Mouse (Mus musculus): ENCODE results near the gene AI837181.

AI837181 gene

DNA sequence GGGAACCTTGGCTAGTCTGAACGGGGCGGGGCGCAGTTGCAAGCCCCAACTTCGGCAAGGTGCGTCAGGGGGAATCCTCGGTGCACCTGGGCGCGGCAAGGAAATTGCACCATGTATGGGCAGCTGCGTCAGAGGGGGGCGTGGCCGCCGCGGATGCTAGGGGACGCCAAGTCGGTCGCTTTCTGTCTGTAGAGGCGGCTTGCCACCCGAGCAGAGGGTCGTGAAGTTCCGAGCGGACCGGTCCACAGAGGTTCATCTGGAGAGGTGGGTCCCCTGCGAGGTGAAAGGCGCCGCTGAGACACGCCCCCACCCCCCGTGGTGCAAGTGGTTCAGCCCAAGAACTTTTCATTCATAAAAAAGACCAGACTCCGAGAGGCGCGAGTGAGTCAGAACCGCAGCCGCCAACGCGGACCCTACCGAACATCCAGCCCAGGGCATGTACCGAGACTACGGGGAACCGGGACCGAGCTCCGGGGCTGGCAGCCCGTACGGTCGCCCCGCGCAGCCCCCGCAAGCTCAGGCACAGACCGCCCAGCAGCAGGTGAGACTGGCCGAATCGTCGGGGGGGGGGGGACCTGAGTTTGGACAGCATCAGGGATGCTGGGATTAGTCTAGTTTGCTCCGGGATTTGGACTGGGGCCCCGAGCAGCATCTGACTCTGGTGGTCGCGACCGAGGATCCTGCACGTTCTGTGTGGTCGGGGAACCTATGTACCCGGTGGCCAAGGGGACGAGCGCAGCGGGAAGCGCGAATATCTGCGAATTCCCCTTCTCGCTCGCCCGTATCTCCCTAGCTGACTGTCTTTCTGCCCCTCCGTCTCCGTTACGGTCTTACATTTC, 22.8 kb downstream of the AI837181 start, which contains the start of gene Fosl1:
Gene Fosl1, plus strand, starts transcription at position 33 of the 839 bp plus-strand sequence.
- DNase-seq (ENCODE audit: low spot score in 2 of 2): peak in 1 of 2 experiments; percentile 69

DNA sequence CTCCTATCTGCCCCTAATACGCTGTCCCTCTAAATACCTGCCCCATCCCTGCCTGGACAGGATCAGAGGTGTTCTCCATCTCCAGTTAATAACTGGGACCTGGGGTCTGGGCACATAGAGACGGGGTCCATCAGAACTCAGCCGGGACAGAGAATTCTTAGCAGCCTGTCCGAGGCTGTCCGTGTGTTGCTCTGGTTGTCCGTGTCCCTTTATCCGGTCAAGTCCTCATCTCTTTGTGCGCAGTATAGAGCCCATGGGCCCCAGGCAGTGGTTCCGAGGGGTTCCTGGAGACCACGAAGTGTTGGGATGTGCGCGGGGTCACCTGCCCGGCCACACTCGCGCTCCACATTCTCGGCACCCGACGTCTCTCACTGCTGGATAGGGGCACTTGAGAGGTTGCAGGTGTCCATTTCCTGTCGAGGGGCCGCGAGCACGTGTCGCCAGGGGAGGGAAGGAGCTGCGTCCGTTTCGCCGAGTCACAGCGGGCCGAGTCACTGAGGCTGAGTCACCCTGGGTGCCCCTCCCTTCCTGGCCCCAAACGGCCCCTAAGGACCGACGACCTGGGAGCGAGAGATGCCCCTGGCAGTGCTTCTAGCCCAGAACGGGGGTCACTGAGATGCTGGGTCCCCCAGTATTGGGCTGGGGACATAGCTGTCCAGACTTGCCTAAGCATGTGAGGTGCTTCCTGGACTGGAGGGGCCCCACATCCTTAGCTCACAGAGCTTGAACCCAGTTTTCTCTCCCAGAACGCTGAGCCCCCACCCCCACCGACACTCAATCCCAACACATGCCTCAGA, 23.6 kb downstream of the AI837181 start:
- no peak for DNase-seq (ENCODE audit: low spot score in 2 of 2)

DNA sequence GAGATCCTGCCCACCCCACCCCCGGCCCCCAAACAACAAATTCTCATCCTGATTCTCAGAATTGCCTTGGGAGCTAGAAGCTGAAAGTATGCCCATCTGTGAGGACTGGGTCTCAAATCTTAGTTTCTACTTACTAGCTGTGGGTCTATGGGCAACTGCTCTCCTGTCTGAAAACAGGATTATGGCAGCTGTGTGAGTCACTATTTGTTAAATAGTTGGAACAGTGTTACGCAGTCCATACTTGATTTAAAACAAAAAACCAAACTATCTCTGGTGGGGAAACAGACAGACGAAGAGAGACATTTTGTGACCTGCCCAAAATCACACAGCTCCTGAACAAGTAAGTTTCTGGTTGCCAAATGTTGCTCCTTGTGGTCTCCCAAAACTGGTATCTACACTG, 24.7 kb downstream of the AI837181 start:
- DNase-seq (ENCODE audit: low spot score in 2 of 2): no peak

DNA sequence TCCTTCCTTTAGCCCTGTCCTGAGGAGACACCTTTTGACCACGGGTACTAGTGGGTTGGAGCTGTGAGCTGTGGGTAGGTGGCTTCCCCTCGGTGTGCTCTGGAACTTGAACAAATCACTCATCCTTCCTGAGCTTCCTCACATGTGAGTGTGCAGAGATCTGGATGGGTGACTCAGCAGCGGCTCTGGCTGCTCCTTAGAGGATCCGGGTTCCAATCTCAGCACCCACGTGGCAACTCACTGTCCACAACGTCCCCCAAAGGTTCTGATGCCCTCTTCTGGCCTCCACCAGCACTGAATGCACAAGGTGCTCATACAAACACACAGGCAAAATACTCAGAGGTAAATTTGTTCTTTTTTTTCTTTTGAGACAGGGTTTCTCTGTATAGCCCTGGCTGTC, 26.8 kb downstream of the AI837181 start:
- no peak for DNase-seq (ENCODE audit: low spot score in 2 of 2)

DNA sequence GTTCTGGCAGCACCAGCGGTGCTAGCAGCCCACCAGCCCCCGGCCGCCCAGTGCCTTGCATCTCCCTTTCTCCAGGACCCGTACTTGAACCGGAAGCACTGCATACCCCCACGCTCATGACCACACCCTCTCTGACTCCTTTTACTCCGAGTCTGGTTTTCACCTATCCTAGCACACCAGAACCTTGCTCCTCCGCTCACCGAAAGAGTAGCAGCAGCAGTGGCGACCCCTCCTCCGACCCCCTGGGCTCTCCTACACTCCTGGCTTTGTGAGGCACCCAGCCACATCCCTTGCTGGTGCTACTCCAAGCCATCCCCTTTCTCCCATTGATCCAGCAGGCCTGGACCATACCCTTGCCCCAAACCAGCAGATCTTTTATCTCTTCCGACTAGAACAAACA, 30.1 kb downstream of the AI837181 start:
- no peak for DNase-seq (ENCODE audit: low spot score in 2 of 2)

DNA sequence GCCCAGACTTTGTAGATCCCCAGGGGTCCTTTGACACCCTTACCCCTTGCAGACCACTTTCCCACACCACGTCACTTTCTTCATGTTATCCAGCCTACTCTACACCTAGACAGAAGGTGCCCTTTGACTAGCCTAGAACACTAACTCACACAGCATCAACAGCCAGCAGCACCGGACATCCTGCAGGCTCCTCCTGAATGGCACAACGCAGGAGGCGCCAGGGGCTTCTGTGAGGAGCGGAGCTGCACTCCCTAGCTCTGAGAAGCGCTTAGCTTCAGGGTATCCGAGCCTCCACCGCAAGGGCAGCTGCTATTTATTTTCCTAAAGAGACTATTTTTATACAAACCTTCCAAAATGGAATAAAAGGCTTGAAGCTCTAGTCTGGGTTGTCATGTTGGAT, 30.6 kb downstream of the AI837181 start:
- no peak for DNase-seq (ENCODE audit: low spot score in 2 of 2)

DNA sequence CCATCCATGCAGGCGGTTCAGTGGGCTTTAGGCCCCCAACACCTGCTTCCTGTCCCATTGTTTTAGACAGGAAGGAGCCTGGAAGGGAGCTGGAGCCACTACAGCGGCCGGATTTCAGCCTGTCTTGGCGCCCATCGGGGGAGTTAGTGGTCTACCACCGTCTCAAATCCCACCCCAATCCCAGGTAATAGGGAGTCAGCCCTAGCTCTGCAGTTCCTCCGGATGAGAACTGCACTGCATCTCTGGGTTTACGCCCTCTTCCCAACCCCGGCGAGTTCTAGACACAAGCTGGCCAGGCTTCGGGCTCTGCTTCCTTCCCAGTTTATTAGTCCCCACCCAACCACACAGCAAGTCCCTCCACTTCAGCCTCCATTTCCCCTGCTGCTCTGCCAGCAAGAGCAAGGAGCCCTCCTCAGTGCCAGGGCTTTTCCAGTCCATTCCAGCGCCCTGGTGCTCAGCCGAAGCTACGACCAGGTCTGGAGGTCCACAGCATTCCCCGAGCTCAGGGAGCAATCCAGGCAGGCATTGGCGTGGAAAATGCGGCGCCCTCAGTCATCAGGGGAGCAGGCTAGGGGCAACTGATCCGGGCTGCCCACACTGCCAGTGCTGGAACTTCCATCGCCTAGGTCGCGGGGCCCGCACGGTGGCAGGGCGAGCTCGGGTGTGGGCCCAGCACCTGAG, 31.4 kb downstream of the AI837181 start:
- no peak for DNase-seq (ENCODE audit: low spot score in 2 of 2)

DNA sequence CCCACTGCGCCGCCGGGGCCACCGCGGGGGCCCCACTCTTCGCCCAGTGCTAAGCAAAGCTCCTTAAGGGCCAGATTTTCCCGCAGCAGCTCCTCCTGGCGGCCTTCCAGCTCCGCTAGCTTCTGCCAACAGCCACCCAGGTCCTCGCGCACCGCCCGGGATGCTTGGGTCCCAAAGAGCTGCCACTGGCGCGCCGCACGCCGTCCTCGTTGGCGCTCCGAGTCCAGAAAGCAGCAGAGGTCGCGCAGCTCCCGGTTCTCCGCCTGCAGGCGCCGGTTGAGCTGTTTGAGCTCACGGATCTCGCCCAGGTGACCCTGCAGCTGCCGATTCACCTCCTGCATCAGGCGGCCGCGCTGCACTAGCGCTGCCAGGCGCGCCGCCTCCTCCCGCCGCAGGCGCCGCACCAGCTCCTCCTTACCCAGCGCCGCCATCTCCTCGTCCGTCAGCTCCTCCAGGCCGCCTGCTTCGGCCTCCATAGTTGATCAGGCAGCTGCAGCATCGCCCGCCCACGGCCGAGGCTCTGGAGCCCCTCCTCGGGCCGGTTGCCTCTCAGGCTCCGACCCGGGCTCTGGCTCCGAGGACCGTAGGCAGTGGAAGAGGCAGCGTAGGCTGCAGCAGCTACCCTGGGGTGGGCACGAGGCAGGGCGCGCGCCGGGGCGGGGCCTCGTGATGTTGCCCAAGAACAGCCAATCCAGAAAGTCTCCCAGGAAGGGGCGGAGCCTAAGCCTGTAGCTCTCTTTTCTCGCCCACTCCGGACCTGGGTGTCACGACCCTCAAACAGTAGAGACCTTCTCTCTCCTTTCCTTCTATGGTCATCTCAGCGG, 32.2 kb downstream of the AI837181 start:
- peak; percentile 95 to 97 for DNase-seq (ENCODE audit: low spot score in 2 of 2)

DNA sequence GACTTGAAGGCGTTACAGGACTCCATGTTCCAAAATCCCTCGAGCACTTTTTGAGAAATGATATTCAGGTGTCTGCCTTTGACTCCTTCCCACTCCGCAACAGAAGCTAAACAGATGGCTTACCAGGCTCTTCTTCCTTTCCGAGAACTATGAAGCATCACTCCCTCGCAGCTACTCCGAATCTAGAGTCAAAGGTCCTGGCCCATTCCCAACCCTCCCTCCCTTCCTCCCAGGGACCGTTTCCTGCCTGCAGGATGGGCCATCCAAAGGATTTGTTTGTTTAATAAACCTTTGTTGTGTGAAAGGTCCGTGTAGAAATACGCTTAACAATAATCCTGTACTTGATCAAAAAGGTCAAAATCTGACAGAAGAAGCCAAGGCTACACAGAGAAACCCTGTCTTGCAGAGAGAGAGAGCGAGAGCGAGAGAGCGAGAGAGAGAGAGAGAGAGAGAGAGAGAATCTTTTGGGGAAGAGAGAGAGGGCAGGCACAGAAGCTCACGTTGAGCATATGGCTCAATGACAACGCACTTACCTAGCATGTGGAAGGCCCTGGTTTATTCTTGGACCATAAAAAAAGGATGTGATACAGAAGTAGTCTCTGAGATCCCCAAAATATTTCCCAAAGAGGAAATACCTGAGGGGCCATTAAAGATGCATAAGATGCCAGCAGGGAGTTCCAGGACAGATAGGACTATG, 33.0 kb downstream of the AI837181 start, which contains the start of gene Ccdc85b:
Gene Ccdc85b, minus strand, starts transcription at position 149 of the 697 bp plus-strand sequence.
- no peak for DNase-seq (ENCODE audit: low spot score in 2 of 2)

DNA sequence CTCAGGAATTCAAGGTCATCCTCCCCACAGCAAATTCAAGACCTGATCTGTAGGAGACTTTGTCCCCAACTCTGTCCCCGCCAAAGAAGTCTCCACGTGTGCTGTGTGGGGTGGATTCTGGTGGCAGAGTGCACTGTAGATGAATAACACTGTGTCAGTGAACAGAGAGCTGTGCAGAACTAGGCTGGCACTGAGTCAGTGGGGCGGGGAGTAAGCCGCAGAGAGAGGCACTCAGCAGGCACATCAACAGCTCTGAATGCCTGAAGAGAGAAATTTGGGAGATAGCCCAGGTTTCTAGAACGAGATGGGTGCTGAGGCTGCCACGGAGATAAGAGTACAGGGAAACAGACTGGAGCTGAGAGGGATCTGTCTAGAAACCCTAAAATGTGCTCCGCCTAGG, 34.1 kb downstream of the AI837181 start:
- peak; percentile 60 to 65 for DNase-seq (ENCODE audit: low spot score in 2 of 2)

DNA sequence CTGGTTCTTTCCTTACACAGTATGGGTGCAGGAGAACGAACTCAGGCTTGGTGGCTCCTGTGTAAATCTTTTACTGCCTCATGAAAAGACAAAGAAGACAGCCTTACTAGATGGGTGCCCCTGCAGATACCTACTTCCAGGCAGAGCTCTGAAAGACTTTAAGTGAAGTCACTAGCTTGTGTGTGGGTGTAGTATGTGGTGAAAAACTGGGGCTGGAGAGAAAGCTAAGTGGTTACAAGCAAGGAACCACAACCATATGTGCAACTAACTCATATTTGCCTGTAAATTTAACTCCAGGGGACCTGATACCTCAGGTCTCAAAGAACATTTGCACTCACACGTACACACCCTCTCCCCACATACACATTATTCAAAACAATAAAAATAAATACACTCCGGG, 35.0 kb downstream of the AI837181 start:
- no peak for DNase-seq (ENCODE audit: low spot score in 2 of 2)

DNA sequence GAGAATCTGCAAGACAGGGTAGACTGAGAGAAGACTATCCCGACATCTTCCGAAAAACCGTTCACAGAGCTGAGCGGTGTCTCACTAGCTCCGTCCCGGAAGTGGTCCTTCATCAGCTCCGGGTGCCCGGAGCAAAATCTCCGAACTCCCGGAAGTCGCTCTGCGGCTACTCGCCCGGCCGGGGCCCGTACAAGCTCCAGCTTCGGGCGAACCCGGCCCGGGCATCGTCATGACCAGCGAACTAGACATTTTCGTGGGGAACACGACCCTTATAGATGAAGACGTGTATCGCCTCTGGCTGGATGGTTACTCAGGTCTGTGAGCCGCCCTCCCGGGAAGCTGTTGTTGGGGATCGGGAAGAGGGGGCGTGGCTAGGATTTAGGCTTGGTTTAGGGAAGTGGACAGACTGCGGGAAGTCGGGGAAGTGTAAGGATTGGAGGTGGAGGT, 35.5 kb downstream of the AI837181 start, which contains the start of gene Fibp:
Gene Fibp, plus strand, starts transcription at position 151 of the 447 bp plus-strand sequence.
- DNase-seq (ENCODE audit: low spot score in 2 of 2): peak; percentile 85 to 92

DNA sequence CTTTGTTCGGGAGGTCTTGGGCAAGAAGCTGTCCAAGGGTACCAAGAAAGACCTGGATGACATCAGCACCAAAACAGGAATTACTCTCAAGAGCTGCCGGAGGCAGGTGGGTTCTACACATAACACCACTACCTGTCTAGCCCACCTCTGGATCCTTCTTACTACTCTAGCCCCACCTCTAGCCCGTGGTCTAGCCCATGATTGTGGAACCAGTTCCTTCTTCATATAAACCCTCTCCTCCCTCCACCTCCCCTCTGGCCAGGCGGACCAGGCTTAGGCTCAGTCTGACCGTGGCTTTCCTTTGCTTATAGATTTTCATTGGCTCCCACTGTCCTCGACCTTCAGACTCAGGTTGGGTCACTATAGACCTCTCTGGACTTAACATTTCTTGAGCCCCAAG, 36.5 kb downstream of the AI837181 start:
- DNase-seq (ENCODE audit: low spot score in 2 of 2): no peak

DNA sequence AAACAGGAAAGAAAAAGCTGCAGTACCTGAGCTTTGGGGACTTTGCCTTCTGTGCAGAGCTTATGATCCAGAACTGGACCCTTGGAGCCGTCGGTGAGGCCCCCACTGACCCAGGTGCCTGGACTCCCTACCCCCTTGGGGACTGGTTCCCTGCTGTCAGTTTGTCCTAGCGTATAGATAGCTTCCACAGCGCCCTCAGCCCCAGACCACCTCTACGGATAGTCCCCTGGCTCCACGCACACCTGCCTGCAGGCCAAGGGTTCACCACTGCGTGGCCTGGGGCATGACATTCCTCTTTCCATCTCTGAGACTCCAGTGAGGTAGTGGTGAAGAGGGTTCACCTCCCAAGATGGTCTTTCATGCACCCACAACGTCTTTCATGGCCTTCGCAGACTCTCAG, 38.3 kb downstream of the AI837181 start:
- DNase-seq (ENCODE audit: low spot score in 2 of 2): no peak

DNA sequence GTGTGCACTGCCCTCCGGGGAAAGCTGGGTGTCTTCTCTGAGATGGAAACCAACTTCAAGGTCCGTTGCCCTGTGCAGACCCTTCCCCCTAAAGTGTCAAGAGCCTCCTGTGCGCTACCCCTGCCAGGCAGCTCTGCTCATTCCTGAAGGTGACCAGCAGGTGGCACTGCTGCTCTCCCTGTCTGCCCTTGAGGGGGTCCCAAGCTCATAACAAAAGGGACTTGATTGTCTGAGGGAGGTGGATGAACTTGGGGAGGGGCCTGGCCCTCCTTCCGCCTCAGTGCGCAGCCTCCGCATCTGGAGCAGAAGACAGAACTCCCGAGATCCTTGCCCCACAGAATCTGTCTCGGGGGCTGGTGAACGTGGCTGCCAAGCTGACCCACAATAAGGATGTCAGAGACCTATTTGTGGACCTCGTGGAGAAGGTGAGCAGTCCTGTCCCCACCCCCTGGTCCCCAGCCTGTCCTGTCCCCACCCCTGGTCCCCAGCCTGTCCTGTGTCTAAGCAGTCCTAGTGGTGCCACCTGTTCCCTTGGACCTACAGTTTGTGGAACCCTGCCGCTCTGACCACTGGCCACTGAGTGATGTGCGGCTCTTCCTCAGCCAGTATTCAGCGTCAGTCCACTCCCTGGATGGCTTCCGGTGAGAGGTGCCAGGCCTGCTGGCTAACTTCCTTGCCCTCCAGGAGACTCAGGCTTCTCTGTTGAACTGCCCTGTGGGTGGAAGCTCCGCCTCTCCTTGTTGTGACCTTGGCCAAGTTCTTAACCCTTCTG, 39.0 kb downstream of the AI837181 start:
- DNase-seq (ENCODE audit: low spot score in 2 of 2): no peak

DNA sequence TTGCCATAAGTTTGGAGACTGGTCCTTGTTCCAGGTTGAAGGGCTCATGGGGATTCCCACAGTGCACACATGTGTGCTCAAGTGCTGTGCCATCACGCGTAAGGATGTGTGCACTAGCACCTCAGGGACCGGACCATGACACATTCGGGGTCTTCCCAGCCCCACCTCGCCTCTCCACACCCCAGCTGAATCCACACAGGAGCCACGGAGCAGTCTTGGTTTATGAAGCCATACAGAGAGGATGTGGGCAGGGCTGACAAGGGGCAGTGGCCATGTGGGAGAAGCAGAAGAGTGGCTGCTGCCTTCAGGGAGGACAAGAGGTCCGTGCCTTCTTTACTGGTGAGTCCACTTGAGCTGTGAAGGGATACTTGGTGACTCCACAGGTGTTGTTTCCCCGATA, 40.1 kb downstream of the AI837181 start:
- no peak for DNase-seq (ENCODE audit: low spot score in 2 of 2)

DNA sequence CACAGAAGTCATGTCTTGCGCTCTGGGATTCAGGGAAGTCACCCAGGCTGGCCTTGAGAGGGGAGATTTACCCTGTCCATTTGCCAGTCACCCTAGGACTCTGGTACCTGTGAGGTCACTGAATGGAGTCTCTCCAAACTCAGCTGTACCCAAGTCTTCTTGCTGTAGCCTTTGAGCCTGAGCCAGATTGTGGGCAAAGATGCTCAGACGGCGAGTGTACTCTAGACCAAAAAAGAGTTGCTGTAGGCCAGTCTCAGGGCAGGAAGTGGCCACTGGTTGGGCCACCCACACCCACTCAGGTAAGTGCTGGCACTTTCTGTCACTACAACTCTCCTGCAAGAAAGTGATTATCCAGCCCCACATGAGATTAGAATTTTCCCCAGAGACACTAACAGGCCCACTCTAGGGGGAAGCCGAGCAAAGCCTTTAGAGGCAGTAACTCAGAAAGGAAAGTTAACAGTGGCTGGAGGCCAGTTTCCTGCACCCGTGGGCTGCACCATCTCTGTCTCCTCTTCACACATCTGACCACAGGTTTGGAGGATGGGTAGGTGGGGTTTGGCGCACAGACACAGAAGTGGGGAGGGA, 42.1 kb downstream of the AI837181 start:
- DNase-seq (ENCODE audit: low spot score in 2 of 2): no peak

DNA sequence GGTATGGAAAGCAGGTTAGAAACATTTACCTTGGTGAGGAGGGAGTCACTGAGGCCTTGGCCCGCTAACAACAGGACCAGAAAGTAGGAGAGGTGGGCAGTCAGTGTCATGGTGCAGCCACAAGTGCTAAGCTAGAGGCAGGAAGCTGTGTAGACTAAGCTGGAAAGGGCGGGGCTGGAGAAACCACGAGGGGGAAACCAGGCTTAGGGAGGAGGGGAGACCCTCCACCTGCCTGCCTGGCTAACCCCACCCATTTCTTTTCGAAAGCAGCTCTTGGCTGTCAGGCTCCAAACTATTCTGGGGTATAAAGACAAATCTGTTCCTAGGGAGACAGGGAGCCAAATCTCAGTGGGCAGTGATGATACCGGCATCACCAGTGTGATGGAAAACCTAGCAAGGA, 43.4 kb downstream of the AI837181 start, which contains the start of gene Ctsw:
Gene Ctsw, minus strand, starts transcription at position 134 of the 400 bp plus-strand sequence.
- DNase-seq (ENCODE audit: low spot score in 2 of 2): no peak

DNA sequence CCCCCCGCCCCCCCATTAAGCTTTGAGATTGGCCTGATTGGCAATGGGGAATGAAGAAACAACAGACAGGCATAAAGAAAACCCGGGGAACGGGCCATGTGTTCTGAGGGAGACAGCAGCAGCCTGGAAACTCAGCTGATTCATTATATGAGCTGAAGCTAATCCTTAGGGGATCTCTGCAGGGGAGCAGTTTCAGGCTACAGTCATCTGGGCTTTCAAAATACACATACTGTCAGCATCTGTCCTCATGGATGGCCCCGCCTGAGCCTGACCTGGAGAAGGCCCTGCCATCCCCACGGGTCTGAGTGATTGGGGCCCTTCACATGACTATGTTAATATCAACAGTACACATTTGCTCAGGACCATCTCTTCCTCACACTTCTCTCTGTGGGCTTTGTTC, 46.9 kb downstream of the AI837181 start:
- DNase-seq (ENCODE audit: low spot score in 2 of 2): no peak

All from frontal cortex, postnatal 36 days (tissue).